Mouse (Mus musculus) stomach, postnatal 0 days (tissue): ENCODE measurements around the gene Flt4. TPM values are rescaled to one million over a fixed set of nuclear protein-coding genes. Genes with fewer than 3 reads are reported as not detected.

ENCODE experiments used
- ATAC-seq: fragments of 200-750 bp; cut with Nextera tagmentation; 2 replicates; pipeline ENCODE4 v1.8.0; 2017; ENCODE audit not compliant: low FRiP score, low TSS enrichment
- DNase-seq: peaks from one replicate; pipeline ENCODE4 v3.0.0-alpha.2; 2016; ENCODE audit warnings: low spot score
- H3K27ac ChIP-seq: fragments of 300-500 bp; sonication (generic); replicated peaks from 2 replicates; pipeline ENCODE4 v1.5.1; 2014; ENCODE audit warnings: mild to moderate bottlenecking, control low read depth
- H3K27me3 ChIP-seq: fragments of 300-500 bp; sonication (generic); 2 replicates; pipeline ENCODE4 v1.6.1; 2014; ENCODE audit warnings: low read length; ENCODE audit not compliant: control insufficient read depth, insufficient read depth
- H3K36me3 ChIP-seq: fragments of 300-500 bp; sonication (generic); 2 replicates; pipeline ENCODE4 v1.6.1; 2014; ENCODE audit warnings: low read length, mixed read lengths; ENCODE audit not compliant: control insufficient read depth, insufficient read depth
- H3K4me1 ChIP-seq: fragments of 300-500 bp; sonication (generic); replicated peaks from 2 replicates; pipeline ENCODE4 v1.6.1; 2014; ENCODE audit warnings: antibody characterized with exemption; ENCODE audit not compliant: control insufficient read depth, insufficient read depth
- H3K4me2 ChIP-seq: fragments of 300-500 bp; sonication (generic); replicated peaks from 2 replicates; pipeline ENCODE4 v1.6.1; 2014; ENCODE audit warnings: low read depth, mild to moderate bottlenecking, control low read depth, moderate library complexity
- H3K4me3 ChIP-seq: fragments of 300-500 bp; sonication (generic); 2 replicates; pipeline ENCODE4 v1.5.1; 2014; ENCODE audit warnings: low read depth, low read length, control low read depth
- H3K9ac ChIP-seq: fragments of 300-500 bp; sonication (generic); 2 replicates; pipeline ENCODE4 v1.6.1; 2014; ENCODE audit warnings: mild to moderate bottlenecking, low read length, control low read depth, mixed read lengths
- H3K9me3 ChIP-seq: fragments of 300-500 bp; sonication (generic); 2 replicates; pipeline ENCODE4 v1.6.1; 2016; ENCODE audit warnings: low read length; ENCODE audit not compliant: control insufficient read depth
- CTCF ChIP-seq: IDR thresholded peaks from 2 replicates; pipeline ENCODE4 v1.5.1; 2016; ENCODE audit warnings: antibody characterized with exemption, low read depth, mild to moderate bottlenecking, moderate library complexity
- EP300 ChIP-seq: optimal IDR thresholded peaks from 2 replicates; pipeline ENCODE3; 2016; ENCODE audit warnings: antibody characterized with exemption
- WGBS: fragments of 180-500 bp; shearing (Covaris S2); extraction: QIAGEN DNeasy Blood & Tissue Kit; methylation state at CpG from one replicate; pipeline ENCODE4 v1.1.7; 2014; 5-methylcytosine and 5-hydroxymethylcytosine counted together
- polyA plus RNA-seq: library from polyadenylated mRNA; unstranded; fragments of >200 nt; fragmentation: Nextera tagmentation; extraction: Ambion mirVana; gene quantifications from 2 replicates; pipeline ENCODE4 v1.2.1, GENCODE M21; 2015

The Flt4 gene
- polyA plus RNA-seq, 1 experiment from 2014 or later, result 1.5 TPM

DNA sequence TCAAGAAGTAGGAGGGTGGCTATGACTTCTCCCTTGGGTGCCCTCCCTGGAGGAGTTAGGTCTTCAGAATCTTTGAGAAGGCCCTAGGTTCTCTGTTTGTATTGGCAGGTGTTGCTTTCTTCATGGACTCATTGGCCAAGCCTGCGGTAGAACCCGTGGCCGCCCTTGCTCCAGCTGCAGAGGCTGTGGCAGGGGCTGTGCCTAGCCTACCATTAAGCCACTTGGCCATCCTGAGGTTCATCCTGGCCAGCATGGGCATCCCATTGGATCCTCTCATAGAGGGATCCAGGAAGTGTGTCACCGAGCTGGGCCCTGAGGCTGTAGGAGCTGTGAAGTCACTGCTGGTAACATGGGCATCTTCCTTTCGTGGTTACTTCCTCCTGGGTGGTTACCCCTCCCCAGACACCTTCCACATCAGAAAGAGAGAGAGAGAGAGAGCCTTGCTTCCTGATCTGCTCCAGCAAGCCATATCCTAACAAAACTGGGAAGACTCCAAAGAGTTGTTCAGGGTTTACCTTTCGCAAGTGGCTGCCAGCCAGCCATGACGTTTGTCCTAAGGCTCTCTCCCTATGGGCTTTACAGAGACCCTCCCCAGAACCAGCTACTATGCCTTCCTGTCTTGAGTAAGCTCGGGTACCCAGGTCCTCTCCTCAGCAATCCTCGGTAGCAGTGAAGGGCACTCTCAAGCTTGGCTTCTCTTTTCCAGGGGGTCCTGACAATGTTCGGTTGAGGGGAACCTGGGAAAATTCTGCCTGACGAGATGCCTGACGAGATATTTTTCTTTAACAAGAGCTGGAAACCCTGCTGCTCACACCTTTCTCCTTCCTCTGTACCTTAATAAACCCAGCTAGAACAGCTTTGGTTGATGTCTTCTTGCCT lies 55.4 kb downstream of the Flt4 start:
- ATAC-seq (no peak; the same call in 1 of the 2 replicates), DNase-seq (no peak)
- no peak overlapping the region for H3K4me2 ChIP-seq
- 74% methylated on average over 12 of the region's 12 CpGs for WGBS
- no peaks in the 10 kb centered on the region for H3K9me3 ChIP-seq
- no peaks in the 10 kb centered on the region for H3K36me3 ChIP-seq
- no peak overlapping the region for H3K4me3 ChIP-seq
- no peak overlapping the region for H3K9ac ChIP-seq
- H3K27ac ChIP-seq, result no peak overlapping the region
- TF ChIP-seq EP300 (no peak), CTCF (no peak)
- H3K27me3 ChIP-seq, result no peaks in the 10 kb centered on the region
- H3K4me1 ChIP-seq, result no peaks in the 10 kb centered on the region

DNA sequence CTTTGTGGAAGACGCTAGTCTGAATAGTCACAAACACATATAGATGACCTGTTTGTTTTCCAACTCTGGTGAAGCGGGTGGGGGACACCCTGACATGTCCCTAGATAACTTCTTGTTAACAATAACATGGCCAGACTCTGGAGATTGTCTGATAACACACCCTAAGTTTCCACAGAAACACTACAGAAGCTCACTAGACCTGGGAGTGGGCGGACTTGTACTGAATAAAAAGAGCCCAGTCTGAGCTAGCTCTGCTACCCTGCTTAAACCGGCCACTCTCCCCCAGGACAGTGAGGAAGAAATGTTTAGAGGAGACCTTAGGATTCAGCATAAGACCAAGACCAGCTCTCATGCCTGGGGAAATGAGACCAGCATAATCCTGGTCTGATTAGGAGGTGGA lies 56.4 kb downstream of the Flt4 start:
- Histone ChIP-seq H3K27me3 (no peaks in the 10 kb centered on the region), H3K9ac (no peak overlapping the region), H3K4me3 (no peak overlapping the region), H3K36me3 (no peaks in the 10 kb centered on the region), H3K4me1 (no peaks in the 10 kb centered on the region), H3K27ac (no peak overlapping the region), H3K9me3 (no peaks in the 10 kb centered on the region), H3K4me2 (no peak overlapping the region)
- WGBS, result 58% methylated on average over 4 of the region's 4 CpGs
- TF ChIP-seq EP300, result no peak
- TF ChIP-seq CTCF, result no peak
- DNase-seq, result no peak
- ATAC-seq, result no peak

GRCm38 (mm10) chr11:49673433-49673832 lies 64.4 kb downstream of the Flt4 start:
- peaks cover 17% of the 10 kb centered on the region for H3K36me3 ChIP-seq
- H3K4me3 ChIP-seq, result no peak overlapping the region
- H3K27me3 ChIP-seq, result no peaks in the 10 kb centered on the region
- H3K4me2 ChIP-seq, result no peak overlapping the region
- no peak for DNase-seq
- 71% methylated on average over 3 of the region's 3 CpGs for WGBS
- no peak overlapping the region for H3K27ac ChIP-seq
- no peaks in the 10 kb centered on the region for H3K4me1 ChIP-seq
- TF ChIP-seq CTCF (peak; percentile 29), EP300 (no peak)
- no peak overlapping the region for H3K9ac ChIP-seq
- H3K9me3 ChIP-seq, result no peaks in the 10 kb centered on the region
- ATAC-seq, result no peak

- Histone ChIP-seq H3K27me3 (no peaks in the 10 kb centered on the region), H3K27ac (no peak overlapping the region), H3K36me3 (0 out of 2 replicates have a peak, but pooled peaks cover 8% of the 10 kb centered on the region), H3K4me2 (no peak overlapping the region), H3K4me3 (no peak overlapping the region), H3K9ac (no peak overlapping the region), H3K9me3 (no peaks in the 10 kb centered on the region), H3K4me1 (no peaks in the 10 kb centered on the region)
- DNase-seq (no peak), ATAC-seq (no peak)
- WGBS, result 96% methylated on average over 12 of the region's 12 CpGs
- TF ChIP-seq EP300, result no peak
- no peak for TF ChIP-seq CTCF
These were observed 75.3 kb downstream of the Flt4 start for GRCm38 (mm10) chr11:49684237-49684973.

- WGBS, result 74% methylated on average over 3 of the region's 3 CpGs
- Histone ChIP-seq H3K36me3 (peaks cover 3% of the 10 kb centered on the region; the same call in 1 of the 2 replicates), H3K27ac (no peak overlapping the region), H3K4me1 (no peaks in the 10 kb centered on the region), H3K9me3 (no peaks in the 10 kb centered on the region), H3K4me3 (no peak overlapping the region), H3K27me3 (no peaks in the 10 kb centered on the region), H3K9ac (no peak overlapping the region), H3K4me2 (no peak overlapping the region)
- DNase-seq, result no peak
- TF ChIP-seq CTCF (no peak), EP300 (no peak)
- 0 out of 2 replicates have a peak, but pooled peaks have one; percentile 32 for ATAC-seq
These were observed 86.0 kb downstream of the Flt4 start for GRCm38 (mm10) chr11:49695013-49695412.
